Mouse (Mus musculus) lung, embryonic 16.5 days (tissue): ENCODE data around the gene Cstb. TPM values are rescaled to one million over a fixed set of nuclear protein-coding genes. Genes with fewer than 3 reads are reported as not detected.

ENCODE experiments used
- ATAC-seq: fragments of 200-750 bp; cut with Nextera tagmentation; 2 replicates; pipeline ENCODE4 v1.8.0; 2017; ENCODE audit warnings: low read depth, mild to moderate bottlenecking, moderate library complexity
- H3K27ac ChIP-seq: fragments of 300-500 bp; sonication (generic); 2 replicates; pipeline ENCODE4 v1.5.1; 2014; ENCODE audit warnings: mild to moderate bottlenecking, control low read depth, low read length
- H3K27me3 ChIP-seq: fragments of 300-500 bp; sonication (generic); 2 replicates; pipeline ENCODE4 v1.6.1; 2014; ENCODE audit warnings: low read depth, low read length, mixed read lengths; ENCODE audit not compliant: control insufficient read depth, insufficient read depth
- H3K36me3 ChIP-seq: fragments of 300-500 bp; sonication (generic); 2 replicates; pipeline ENCODE4 v1.6.1; 2014; ENCODE audit warnings: low read length; ENCODE audit not compliant: control insufficient read depth, insufficient read depth
- H3K4me1 ChIP-seq: fragments of 300-500 bp; sonication (generic); replicated peaks from 2 replicates; pipeline ENCODE4 v1.6.1; 2014; ENCODE audit warnings: low read length, mixed read lengths; ENCODE audit not compliant: control insufficient read depth, insufficient read depth
- H3K4me2 ChIP-seq: fragments of 300-500 bp; sonication (generic); 2 replicates; pipeline ENCODE4 v1.6.1; 2014; ENCODE audit warnings: low read depth, low read length, control low read depth
- H3K4me3 ChIP-seq: fragments of 300-500 bp; sonication (generic); 2 replicates; pipeline ENCODE4 v1.5.1; 2014; ENCODE audit warnings: mild to moderate bottlenecking, low read length, control low read depth
- H3K9ac ChIP-seq: fragments of 300-500 bp; sonication (generic); 2 replicates; pipeline ENCODE4 v1.6.1; 2014; ENCODE audit warnings: low read length, control low read depth
- H3K9me3 ChIP-seq: fragments of 300-500 bp; sonication (generic); 2 replicates; pipeline ENCODE4 v1.6.1; 2016; ENCODE audit warnings: low read length; ENCODE audit not compliant: control insufficient read depth
- WGBS: fragments of 180-500 bp; shearing (Covaris S2); extraction: QIAGEN DNeasy Blood & Tissue Kit; methylation state at CpG from one replicate; pipeline ENCODE4 v1.1.7; 2014; 5-methylcytosine and 5-hydroxymethylcytosine counted together
- polyA plus RNA-seq: library from polyadenylated mRNA; unstranded; fragments of >200 nt; fragmentation: Nextera tagmentation; extraction: Ambion mirVana; gene quantifications from 2 replicates; pipeline ENCODE4 v1.2.1, GENCODE M21; 2015

Gene Cstb
- polyA plus RNA-seq, 1 experiment from 2014 or later, result 240 TPM

DNA sequence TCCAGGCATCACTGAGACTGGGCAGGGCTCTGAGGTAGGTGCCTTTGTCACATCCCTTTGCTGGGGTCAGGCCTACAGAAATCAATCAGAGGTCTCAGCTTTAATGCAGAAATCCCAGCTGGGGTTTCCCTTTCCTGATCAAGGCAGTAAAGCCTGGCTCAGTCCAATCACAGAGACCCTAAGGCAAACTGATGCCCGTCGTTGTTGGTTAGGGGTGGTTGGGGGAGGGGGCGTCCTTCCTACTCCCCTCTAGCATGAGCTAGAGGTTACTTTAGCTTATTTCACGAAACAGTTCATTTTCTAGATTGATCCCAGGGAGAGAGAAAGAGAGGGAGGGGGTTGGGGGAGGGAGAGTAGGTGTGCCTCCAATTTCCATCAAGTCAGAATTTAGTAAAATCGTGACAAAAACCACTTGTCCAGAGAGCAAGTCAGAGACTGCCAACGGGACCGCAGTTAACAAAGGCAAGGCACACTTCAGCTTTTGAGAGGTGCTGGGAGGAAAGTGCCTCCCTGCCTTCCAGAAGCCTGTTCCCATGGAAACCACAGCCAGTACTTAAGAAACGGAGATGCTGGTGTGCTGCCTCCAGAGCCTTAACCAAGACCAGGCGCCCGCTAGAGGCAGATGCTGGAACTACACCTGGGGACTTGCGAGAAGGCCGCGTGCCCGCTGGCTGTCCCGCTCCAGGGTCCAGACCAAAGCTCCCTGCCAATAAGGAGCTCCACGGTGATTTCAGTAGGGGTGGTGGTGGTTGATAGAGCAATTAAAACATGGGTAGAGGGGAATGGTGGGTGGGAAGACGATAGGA is 29.4 kb upstream of the Cstb start:
- no peak overlapping the region for H3K9ac ChIP-seq
- WGBS, result 10% methylated on average over 17 of the region's 17 CpGs
- H3K27ac ChIP-seq, result no peak overlapping the region
- peaks cover 8% of the 10 kb centered on the region for H3K36me3 ChIP-seq
- no peak overlapping the region for H3K4me2 ChIP-seq
- H3K4me1 ChIP-seq, result no peaks in the 10 kb centered on the region; the same call in 1 of the 2 replicates
- no peak overlapping the region for H3K4me3 ChIP-seq
- no peaks in the 10 kb centered on the region for H3K9me3 ChIP-seq
- peak; percentile 84 for ATAC-seq
- peaks cover 12% of the 10 kb centered on the region for H3K27me3 ChIP-seq

DNA sequence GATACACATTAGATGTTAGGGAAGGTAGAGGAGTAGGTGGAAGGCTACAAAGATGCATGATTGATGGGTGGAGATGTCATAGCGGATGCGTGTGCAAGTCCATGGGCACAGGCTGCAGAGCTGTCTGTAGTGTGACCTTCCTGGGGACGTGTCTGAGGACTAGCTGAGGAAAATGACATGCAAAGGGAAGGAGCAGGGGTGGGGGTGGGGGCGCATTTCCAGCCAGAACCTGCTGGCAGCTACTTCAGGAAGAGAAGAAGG is 28.9 kb upstream of the Cstb start:
- Histone ChIP-seq H3K27ac (no peak overlapping the region), H3K9me3 (no peaks in the 10 kb centered on the region), H3K27me3 (peaks cover 7% of the 10 kb centered on the region), H3K4me2 (no peak overlapping the region), H3K36me3 (peaks cover 14% of the 10 kb centered on the region), H3K9ac (no peak overlapping the region), H3K4me3 (no peak overlapping the region), H3K4me1 (no peaks in the 10 kb centered on the region; the same call in 1 of the 2 replicates)
- 53% methylated on average over 4 of the region's 4 CpGs for WGBS
- ATAC-seq, result peak; percentile 29

GRCm38 (mm10) chr10:78399090-78399657 is 26.3 kb upstream of the Cstb start:
- H3K4me2 ChIP-seq, result no peak overlapping the region
- 40% methylated on average over 17 of the region's 17 CpGs for WGBS

DNA sequence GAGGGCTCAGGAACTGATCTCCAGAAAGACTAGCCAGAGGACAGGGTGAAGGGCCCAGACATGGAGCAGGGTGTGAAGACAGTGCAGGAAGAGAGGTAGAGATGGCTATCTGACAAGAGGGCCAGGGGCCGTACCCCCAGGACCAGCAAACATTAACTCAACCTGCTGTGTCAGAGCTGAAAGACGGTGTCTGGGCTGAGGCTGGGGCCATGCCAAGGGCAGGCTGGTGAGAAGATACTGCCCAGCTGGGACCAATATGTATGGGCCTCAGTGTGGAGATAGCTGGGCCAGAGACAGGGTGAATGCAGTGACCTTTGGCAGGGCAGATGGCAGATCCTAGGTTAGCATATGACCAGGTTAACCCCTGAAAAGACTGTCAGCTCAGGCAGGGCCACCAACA is 24.3 kb upstream of the Cstb start:
- WGBS, result 80% methylated on average over 2 of the region's 2 CpGs
- Histone ChIP-seq H3K36me3 (peaks cover 55% of the 10 kb centered on the region), H3K27ac (no peak overlapping the region), H3K4me3 (no peak overlapping the region), H3K4me1 (no peaks in the 10 kb centered on the region), H3K27me3 (no peaks in the 10 kb centered on the region), H3K4me2 (no peak overlapping the region), H3K9ac (no peak overlapping the region), H3K9me3 (no peaks in the 10 kb centered on the region)
- ATAC-seq, result no peak

More at GRCm38 (mm10) chr10:78399090-78399657, 26.3 kb upstream of the Cstb start:
- no peaks in the 10 kb centered on the region for H3K9me3 ChIP-seq
- H3K36me3 ChIP-seq, result peaks cover 38% of the 10 kb centered on the region
- H3K27me3 ChIP-seq, result no peaks in the 10 kb centered on the region
- H3K4me3 ChIP-seq, result no peak overlapping the region
- no peak for ATAC-seq
- H3K4me1 ChIP-seq, result no peaks in the 10 kb centered on the region; the same call in 1 of the 2 replicates
- no peak overlapping the region for H3K27ac ChIP-seq
- no peak overlapping the region for H3K9ac ChIP-seq

DNA sequence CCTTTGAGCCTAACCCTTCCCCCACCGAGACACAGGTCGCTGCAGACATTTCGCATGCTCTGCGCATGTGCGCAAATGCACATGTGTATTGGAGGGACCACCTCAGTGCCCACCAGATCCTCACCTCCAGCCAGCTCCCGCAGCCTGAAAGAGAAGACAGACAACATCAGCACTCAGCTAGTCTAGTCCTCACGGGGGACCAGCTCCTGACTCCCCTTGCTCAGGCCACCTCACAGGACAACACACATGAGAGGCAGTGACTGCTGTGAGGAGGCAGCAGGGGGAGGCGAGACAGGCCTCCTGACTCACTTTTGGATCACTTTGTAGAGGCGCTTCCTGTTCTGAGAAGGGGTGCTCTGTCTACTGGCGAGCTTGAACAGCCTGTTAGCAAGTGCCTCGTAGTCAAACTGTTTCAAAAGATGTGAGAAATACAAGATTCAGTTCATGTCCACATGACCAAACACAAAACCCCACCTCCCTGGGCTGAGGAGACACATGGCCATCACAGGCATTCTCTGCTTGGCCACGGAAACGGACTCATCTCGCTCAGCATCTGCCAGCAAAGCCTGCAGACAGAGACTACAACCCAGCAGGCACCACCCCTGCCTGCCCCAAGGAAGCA is 23.1 kb upstream of the Cstb start:
- Histone ChIP-seq H3K36me3 (peaks cover 66% of the 10 kb centered on the region), H3K9me3 (no peaks in the 10 kb centered on the region), H3K9ac (no peak overlapping the region), H3K27me3 (no peaks in the 10 kb centered on the region), H3K4me2 (no peak overlapping the region), H3K4me3 (no peak overlapping the region), H3K27ac (no peak overlapping the region), H3K4me1 (no peaks in the 10 kb centered on the region)
- no peak for ATAC-seq
- 89% methylated on average over 14 of the region's 14 CpGs for WGBS

DNA sequence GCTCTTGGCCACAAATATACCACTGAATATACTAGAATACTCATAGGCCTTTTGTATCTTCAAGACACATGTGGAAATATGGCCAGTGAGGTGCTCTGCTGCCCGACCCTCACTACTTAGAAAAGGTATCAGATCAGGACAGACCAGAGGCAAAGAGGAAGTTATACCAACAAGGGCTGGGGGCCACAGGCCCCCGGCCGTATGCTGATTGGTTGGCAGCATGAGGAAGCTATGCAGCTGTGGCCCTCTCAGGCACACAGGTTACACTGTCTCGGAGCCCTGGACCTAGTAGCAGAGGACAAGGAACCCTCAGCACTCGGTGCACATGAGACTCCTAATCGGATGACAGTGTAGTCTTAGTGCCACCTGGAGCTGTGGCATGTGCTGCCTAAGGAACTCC is 19.3 kb upstream of the Cstb start:
- 94% methylated on average over 6 of the region's 6 CpGs for WGBS
- H3K4me3 ChIP-seq, result no peak overlapping the region

GRCm38 (mm10) chr10:78407132-78407531 is 18.3 kb upstream of the Cstb start:
- WGBS, result 90% methylated on average over 4 of the region's 4 CpGs
- peaks cover 6% of the 10 kb centered on the region for H3K4me1 ChIP-seq

More for the DNA sequence above, 19.3 kb upstream of the Cstb start:
- H3K4me2 ChIP-seq, result no peak overlapping the region
- H3K4me1 ChIP-seq, result no peaks in the 10 kb centered on the region; the same call in 1 of the 2 replicates
- H3K27ac ChIP-seq, result no peak overlapping the region
- H3K27me3 ChIP-seq, result no peaks in the 10 kb centered on the region
- H3K9ac ChIP-seq, result no peak overlapping the region
- no peaks in the 10 kb centered on the region for H3K9me3 ChIP-seq
- no peak for ATAC-seq
- H3K36me3 ChIP-seq, result peaks cover 81% of the 10 kb centered on the region

GRCm38 (mm10) chr10:78409035-78409788 is 16.3 kb upstream of the Cstb start:
- no peaks in the 10 kb centered on the region for H3K9me3 ChIP-seq
- no peak overlapping the region for H3K4me3 ChIP-seq
- H3K4me1 ChIP-seq, result peaks cover 11% of the 10 kb centered on the region
- peaks cover 52% of the 10 kb centered on the region for H3K36me3 ChIP-seq
- H3K4me2 ChIP-seq, result no peak overlapping the region
- ATAC-seq, result no peak
- no peaks in the 10 kb centered on the region for H3K27me3 ChIP-seq
- no peak overlapping the region for H3K9ac ChIP-seq
- WGBS, result 77% methylated on average over 9 of the region's 9 CpGs
- no peak overlapping the region for H3K27ac ChIP-seq

More at GRCm38 (mm10) chr10:78407132-78407531, 18.3 kb upstream of the Cstb start:
- no peak for ATAC-seq
- no peaks in the 10 kb centered on the region for H3K9me3 ChIP-seq
- H3K4me2 ChIP-seq, result no peak overlapping the region
- H3K27me3 ChIP-seq, result no peaks in the 10 kb centered on the region
- peaks cover 71% of the 10 kb centered on the region for H3K36me3 ChIP-seq
- H3K27ac ChIP-seq, result no peak overlapping the region
- no peak overlapping the region for H3K4me3 ChIP-seq
- H3K9ac ChIP-seq, result no peak overlapping the region

- Histone ChIP-seq H3K4me3 (peak overlapping the region; percentile 95), H3K9ac (peak overlapping the region; percentile 95), H3K27ac (no peak overlapping the region), H3K27me3 (no peaks in the 10 kb centered on the region), H3K9me3 (no peaks in the 10 kb centered on the region), H3K4me2 (peak overlapping the region; percentile 84), H3K36me3 (peaks cover 28% of the 10 kb centered on the region), H3K4me1 (peaks cover 11% of the 10 kb centered on the region)
- no peak for ATAC-seq
- 6% methylated on average over 8 of the region's 8 CpGs for WGBS
These were observed 13.6 kb upstream of the Cstb start for GRCm38 (mm10) chr10:78411851-78412250.
